Mouse (Mus musculus) ovary, adult 18-20 months (tissue): ENCODE results near the gene Slc41a3.
A peak's percentile ranks its signal among the peaks of the same experiment; 100 is the strongest.

Experiments
- DNase-seq: peaks from one replicate; pipeline ENCODE4 v3.0.0; 2022; ENCODE audit warnings: low spot score, mixed read lengths

Gene Slc41a3

DNA sequence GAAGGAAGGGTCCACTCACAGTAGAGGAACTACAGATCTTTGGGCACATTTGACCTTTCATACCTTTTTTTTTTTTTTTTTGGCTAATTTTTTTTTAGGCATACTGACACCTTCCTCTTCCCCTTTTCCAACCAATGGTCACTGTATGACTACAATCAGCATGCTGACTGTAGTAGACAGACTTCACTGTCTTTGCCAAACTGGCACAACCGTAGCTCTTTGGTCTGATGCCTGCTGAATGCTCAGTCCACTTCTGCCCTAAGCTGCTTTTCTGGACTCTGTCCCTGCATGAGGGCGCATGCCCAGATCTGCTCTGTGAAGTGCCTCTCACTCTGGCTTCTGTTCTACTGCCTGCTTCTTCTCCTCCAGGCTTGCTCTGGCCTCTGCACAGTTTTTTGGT is 6.9 kb upstream of the Slc41a3 start:
- no peak for DNase-seq

DNA sequence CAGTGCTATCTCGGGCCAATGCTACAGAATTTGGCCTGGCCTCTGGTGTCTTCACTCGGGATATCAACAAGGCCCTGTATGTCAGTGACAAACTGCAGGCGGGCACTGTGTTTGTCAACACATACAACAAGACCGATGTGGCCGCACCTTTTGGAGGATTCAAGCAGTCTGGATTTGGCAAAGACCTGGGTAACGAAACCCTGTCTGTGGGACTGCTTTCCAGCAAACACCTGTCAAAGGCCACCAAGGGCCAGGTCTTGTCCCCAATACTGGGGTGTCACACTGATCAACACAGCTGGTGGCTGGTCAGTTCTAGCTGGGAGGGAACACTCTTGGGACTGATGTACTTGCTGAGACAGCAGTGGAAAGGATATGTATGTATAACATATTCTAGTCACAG is 6.3 kb upstream of the Slc41a3 start:
- no peak for DNase-seq

DNA sequence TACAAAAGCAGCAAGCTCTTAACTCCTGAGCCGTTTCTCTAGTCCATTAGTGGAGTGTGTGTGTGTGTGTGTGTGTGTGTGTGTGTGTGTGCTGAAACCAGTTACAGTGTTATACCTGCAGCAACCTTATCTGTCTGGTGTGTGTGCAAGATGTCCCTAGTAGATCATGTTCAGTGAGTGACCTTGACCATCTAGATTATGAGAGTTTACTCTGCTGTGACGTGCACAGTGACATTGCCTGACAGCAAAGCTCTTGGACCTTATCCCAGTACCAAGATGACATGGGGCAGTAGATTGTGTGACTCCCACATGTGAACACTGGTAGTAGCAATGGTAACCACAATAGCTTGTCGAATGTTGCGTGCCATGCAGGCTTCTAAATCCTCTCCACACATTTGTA is 4.2 kb upstream of the Slc41a3 start:
- no peak for DNase-seq

DNA sequence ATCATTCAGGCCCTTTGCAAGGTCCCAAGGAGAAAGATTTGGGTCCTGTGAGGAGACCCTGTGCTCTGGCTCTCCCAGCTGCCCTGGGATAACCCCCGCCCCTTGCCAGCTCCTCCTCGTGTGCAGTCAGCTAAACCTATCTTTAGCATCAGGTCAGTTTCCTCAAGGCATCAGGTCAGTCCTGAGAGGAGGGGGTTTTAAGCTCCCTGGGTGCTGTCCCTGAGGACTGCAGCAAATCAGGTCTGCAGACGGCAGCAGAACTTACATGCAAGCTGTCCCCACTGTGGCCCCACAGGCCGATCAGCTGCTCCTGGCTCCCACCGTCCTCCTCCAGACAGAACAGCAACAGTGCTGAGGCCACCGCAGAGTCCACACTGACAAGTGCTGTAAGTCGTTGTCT is 2.8 kb upstream of the Slc41a3 start:
- DNase-seq = no peak

DNA sequence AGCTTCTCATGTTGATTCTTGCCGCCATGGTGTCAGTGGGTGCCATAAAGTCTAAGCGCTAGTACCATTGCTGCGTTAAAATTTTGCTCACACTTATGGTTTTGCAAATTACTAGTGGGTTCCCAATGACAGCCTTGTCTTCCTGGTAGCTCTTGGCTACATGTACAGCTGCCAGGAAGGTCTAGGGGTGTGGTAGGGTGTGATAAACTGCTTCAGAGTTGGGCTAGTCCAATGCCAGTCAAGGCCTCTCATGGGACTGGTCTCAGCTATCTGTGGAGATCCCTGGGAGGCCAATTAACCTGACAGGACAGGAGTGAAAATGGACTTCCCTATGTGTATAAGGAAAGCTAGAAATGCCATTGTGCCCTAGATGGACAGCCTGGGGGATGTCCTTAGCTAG is 2.2 kb upstream of the Slc41a3 start:
- no peak for DNase-seq

DNA sequence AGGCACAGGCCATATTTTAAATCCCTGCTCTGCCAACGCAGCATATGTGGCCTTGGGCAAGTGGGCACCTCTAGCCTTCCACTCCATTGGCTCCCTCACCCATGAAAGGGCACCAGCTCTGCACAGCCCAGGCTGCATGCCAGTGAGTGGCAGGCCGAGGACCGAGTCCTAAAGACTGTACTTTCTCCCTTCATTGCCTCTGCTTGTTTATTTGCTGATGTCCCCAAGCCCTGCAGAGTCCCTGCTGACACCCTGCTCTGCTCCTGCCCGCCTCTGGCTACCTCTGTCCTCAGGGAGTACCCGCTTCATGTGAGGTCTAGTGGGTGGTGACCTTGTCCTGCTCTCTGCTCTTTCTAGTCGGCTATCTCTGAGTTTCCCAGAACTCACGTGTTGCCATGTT is 1.4 kb upstream of the Slc41a3 start:
- DNase-seq = no peak

DNA sequence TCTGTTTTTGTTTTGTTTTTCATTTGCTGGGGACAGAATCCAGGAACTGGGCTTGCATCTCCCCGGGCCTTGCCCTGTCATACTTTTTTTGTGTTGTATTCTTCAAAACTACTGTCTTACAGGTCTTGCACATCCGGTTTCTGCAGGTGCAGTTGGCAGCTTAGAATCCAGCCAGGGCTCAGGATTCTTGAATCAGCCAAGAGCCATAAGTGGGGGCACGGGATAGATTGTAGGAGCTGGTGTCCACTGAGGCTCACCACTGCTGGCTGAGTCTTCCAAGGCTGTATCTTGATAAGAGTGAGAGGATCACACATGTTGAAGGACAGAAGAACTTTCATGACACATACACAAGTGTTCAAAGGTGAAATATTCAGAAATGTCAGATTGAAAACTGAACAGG is 395 bp upstream of the Slc41a3 start:
- DNase-seq = no peak

DNA sequence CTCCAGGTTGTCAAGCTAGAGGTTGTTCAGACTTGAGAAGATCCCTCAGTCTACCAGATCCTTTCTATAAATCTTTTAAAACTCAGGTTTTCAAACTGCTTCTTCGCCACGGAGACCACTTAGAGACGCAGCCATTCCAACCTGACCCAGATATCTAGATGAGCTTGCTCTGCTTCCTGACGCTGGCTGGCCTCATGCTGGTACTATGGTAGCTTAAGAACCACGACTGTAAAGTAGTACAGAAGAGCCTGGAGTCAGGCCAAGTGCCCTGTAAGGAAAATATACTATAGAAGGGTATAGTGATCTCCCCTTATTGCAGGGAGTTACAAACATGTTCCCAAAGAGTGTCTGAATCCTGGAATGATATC is 757 bp downstream of the Slc41a3 start:
- no peak for DNase-seq

DNA sequence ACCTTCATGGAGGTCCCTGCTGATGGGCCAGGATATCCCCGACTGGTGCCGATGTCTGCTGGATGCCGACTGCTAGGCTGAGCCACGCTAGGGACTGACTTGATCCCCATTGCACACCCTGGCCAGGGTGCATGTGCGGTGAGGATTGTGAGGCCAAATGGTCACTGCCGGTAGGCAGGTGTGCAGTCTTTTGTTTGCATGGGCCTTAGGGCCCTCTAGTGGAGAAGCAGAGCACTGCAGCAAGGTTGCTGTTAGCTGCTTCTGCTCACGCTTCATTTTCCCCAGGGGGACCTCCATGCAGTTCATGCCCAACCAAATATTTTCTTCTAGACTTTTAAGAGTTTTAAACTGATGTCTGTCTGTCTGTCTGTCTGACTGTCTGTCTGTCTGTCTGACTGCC is 2.0 kb downstream of the Slc41a3 start:
- DNase-seq = no peak

DNA sequence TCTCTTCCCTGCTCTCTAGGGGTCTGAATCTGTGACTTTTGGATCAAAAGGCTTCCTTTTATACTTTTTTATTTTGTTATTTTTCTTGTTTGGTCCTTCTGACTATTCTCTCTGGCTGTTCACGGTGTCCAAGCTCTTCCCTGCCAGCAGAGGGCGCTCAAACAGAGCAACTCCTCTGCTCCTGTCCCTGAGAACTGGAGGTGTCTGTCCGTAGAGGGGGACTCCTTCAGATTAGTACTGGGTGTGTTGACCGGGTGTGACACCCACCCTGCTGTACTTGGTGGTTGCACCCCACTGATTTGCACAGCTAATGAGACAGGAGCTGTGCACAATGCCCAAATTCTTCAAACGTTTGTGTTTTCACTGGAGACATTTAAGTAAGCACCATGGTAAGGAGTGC is 2.7 kb downstream of the Slc41a3 start:
- no peak for DNase-seq

DNA sequence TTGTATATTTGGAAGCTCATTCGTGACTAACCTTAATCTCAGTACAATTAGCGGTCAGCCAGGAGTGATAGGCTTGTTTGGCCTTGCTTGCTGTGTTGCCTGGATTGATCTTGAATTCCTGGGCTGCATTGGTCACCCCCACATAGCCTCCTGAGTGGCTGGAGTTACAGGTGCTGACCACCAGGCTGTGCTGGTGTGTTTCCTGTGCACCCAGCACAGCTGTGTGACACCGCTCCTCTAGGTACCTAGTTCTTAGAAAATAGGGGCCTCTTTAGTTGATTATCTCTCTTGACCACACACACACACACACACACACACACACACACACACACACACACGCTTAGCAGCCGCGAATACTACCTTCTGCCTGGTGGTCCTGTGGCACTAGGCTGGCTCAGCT is 3.7 kb downstream of the Slc41a3 start:
- peak; percentile 38 for DNase-seq

DNA sequence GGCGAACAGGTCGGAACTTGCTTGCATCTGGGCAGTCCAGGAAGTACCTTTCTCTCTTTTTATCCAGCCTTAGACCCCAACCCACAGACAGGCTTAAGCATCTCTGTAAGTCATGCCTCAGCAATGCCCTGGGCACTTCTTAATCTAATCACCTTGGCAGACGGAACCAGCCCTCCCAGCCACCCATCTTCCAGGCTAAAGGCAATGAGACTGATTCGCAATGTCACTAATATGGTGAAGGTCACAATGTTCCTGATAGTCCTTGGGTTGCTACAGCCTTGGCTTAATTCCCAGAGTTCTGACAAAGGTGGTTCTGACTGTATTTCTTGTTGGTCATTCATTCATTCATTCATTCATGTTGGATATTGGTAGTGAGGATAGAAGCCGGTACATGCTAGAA is 5.7 kb downstream of the Slc41a3 start:
- no peak for DNase-seq

DNA sequence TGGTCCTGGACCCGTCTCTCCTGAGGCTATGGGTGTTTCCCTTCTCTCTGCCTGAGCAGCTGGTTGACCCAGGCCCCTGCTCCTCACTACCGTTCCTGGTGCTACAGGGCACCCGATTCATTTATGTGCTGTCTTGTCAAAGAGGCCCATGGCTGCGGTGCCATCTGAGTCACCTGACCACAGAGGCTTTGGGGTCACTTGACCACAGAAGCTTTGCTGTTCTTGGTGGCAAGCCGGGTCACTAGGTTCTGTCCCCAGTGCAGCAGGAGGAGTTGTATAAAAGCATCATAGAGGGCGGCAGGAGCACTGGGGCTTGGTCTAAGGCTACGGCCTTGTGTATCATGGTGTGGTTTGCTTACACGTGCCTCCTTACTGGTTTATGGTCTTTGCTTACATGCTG is 8.8 kb downstream of the Slc41a3 start:
- DNase-seq = no peak

DNA sequence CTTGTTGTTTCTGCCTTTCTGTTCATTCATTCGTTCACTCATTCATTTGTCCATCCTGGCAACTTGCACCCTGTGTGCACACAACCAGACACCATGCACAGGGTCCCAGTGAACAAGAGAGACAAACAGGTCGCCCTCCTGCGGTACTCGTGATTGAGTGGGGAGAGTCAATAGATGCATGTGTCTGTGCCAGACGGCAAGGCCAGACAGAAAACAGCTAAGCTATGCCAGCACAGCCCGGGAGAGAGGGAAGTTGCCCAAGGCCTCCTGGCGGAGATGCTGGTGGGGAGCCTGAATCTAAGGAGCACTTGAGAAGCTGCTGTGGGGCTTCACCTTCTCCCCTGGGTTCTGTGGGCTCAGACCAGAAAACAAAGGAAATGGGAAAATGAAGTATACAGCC is 10.8 kb downstream of the Slc41a3 start:
- peak; percentile 44 for DNase-seq

DNA sequence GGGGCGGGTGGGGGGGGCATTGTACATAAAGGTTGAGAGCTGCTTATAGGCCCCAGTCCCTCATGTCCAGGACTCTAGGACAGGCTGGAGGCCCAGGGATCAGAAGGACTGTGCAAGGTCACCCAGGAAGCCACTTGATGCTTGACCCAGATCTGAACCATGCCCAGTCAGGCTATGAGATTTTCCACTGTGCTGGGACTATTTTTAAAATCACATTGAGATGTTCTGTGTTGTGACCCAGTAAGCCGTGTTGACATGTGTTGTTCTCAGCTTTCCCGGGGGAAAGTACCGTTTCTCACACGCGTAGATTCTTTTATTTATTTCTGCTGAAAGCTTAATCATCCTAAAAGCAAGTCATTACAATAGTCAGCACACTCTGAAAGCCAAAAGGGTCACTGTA is 11.5 kb downstream of the Slc41a3 start:
- DNase-seq = no peak

DNA sequence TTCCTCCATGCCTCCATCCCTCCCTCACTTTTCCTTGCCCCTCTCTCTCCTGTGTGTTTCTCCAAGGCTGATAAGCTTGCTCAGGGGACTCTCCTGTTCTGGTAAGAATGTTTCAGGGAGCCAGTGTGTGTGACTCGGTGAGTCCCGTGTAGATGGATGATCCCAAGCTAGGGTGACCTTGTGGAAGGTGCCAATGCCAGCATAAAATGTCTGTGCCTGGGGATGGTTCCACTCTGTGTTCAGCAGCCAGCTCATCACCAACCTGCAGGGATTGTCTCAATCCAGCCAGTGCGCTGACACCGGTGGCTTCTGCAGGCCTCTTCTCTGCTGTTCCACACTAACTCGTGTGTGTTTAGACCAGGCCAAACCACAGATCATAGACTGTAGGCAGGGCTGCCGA is 12.0 kb downstream of the Slc41a3 start:
- no peak for DNase-seq

DNA sequence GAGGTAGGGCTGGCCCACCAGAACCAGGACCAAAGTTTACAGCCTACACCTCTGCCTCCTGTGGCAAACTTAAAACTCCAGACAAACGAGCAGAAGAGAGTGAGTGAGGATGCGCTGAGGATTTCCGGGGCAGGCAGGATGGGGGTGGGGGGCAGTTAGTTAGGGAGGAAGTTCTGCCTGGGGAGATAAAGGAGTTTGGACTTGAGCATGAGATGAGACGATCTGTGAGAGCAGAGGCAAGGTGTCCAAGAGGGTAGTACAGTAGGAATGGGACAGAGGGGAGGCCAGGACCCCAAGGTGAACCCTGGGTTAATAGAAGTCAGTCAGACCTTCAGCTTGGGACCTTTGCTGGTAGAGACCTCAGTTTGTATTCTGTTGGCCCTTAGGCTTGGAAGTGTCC is 13.7 kb downstream of the Slc41a3 start:
- no peak for DNase-seq

DNA sequence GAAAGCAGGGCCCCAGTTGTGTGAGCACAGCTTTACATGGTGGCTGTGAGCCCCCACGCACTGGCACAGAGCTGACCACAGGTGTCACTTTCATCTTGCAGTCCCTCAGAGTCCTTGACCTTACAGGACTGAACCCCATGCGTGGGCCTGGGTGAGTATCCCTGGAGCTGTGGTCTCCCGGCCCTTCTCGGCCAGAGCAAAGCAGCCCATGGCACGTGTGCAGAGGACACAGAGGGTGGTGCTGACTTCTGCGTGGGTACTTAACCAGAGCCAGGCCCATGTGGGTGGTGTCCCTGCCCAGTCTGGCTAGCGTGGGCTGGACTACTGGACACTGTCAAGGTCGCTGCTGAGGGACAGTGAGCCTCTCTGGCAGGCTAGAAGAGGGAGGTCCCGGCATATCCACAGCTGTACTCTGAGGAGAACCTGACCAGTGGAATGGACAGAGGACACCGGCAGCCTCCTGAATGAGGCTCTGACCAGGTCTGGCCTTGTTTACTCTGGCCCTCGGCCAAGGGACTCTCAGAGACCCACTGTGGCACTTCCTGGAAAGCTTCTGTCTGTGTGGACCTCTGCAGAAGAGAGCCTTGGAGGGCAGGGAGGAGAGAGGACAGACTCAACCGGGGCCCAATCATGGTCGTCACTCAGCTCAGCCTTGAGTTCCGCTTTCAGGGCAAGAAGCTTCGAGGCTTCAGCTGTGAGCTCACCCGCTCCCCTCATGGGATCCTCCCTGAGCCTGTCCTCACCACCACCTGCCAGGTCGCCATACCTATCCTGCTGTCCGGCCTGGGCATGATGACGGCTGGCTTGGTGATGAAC is 14.5 kb downstream of the Slc41a3 start:
- peak; percentile 63 for DNase-seq

DNA sequence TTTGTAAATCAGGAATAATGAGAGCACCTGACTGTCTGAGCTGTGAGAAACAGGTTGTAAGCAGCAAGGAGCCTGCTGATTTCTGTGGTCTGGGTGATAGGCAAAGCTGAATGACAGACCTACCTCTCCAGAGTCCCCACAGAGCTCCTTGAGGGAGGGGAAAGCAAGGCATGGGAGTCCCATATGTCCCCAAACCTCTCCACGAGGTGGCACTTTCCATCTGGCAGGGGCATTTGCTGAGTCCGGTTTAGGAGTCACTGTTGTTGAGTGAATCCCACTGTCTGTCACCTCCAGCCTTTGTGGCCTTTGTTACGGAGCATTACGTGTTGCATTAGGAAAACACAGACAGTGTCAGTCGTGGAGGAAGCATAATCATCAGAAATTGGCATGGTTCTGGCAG is 15.4 kb downstream of the Slc41a3 start:
- no peak for DNase-seq

DNA sequence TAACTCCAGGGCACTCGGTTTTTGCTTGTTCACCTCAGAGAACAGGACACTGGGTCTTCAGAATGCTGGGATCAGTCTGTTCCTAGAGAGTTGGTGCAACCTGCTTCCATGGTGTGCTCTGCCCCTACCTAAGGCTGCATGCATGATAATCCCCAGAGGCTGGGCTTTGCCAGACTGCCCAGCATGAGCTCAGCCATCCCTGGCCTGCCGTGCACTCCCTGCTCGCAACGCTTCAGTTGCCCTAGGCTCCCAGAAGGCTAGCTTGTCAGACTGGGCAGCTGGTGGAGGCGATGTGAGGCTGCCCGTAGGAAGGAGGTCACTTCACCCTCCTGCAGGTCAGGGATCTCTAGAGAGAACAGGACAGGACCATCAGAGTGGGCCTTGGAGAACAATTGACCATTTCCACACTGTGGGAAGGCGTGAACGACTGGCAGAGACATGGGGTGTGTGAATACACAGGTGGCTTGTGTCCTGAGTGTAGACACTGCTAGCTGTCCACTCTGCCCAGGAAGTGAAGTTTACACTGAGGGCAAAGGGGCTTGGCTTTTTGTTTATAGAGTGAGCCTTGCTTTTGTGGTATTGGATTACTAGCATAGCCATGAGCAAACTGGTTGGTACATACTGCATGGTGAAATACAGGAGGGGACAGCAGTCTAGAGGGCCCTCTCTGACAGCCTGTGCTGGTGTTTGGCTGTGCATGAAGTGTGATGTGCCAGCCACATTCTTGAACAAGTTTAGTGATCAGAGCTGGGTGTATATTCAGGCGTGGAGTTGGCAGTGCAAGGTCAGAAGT is 16.5 kb downstream of the Slc41a3 start:
- no peak for DNase-seq

DNA sequence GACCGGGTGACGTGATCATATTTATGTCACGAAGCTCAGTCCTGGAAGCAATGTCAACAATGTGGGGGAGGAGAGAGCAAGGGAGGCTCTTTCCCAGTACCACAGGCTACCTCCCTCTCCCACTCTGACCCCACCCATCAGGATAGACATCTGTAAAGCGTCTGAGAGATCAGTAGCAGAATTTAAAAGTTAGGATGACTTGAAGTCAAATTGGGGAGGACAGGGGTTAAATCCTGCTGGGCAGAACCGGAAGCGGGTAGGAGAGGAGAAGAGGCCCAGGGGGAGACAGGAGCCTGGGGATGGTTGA is 17.0 kb downstream of the Slc41a3 start:
- no peak for DNase-seq

DNA sequence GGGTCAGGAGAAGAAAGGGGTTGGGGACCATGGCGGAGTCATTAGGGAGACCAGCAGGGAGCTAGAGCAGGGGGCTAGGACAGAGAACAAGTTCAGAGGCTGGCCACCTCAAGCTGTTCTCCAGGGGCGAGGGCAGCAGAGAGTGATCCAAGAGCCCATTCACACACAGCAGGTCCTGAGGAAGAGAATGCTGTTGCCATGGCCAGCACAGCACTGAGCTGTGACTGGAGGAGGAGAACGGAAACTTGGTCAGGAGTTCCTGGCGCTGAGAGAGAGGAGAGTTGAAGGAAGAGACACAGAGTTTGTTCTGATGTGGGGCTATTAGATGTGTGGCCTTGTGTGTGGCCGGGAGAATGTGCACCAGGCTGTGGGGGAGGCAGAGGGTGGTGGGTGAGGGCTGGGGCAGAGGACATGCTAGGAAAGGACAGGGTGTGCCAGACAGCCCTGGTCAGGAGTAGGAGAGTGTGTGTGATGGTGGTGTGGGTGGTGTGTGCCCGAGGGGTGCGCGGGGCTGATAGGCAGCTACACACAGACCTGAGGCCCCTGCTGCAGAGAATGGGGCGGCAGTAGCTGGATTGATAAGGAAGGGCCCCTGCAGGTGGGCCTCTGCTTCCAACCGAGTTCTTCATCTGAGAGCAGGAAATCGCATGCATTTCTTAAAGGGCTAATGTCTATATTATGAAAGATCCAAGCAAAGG is 18.4 kb downstream of the Slc41a3 start:
- peak; percentile 47 for DNase-seq

DNA sequence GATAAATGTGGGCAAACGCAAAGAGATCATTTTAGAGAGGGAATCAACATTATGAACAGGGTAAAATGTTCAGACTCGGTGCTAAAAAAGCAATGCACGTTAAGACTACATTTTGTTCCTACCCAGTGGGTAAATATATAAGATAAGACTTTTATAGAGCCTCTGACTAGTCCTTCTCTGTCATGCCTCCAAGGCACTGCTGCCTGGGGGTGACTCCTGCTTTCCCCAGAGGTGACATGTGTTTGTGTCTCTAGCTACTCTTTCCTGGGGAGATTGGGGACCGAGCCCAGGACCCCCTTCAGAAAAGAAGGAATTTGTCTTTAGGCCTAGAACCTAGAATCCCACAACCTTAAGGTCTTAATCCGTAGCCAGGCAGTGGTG is 18.9 kb downstream of the Slc41a3 start:
- no peak for DNase-seq
